Mouse (Mus musculus) C3H10T1/2 (cell line): ENCODE data around the gene Tmem151a. TPM values are rescaled to one million over a fixed set of nuclear protein-coding genes. Genes with fewer than 3 reads are reported as not detected.

Experiments
- polyA plus RNA-seq, 2 experiments: library from polyadenylated mRNA; unstranded; fragments of >200 nt; fragmentation: generic; extraction: Trizol; gene quantifications; one replicate each; pipeline ENCODE4 v1.2.1; 2012; ENCODE audit warnings: missing spikeins in 2 of 2

Tmem151a gene
- 1 to 10 TPM; 3.1 to 4.6 TPM for polyA plus RNA-seq

GRCm38 (mm10) chr19:5085145-5085863 is at the start of gene Tmem151a:
Gene Tmem151a (minus strand): TSS chr19:5085531.

GRCm38 (mm10) chr19:5118384-5118698 is 33.0 kb upstream of the Tmem151a start, which contains the start of gene Klc2:
Gene Klc2 (minus strand): TSS chr19:5118560.

GRCm38 (mm10) chr19:5106731-5107191 is 21.4 kb upstream of the Tmem151a start, which contains the start of gene Rab1b:
Gene Rab1b (minus strand): TSS chr19:5107072.

GRCm38 (mm10) chr19:5098363-5099143 is 13.2 kb upstream of the Tmem151a start, which contains the start of gene Cnih2:
Gene Cnih2 (minus strand): TSS chr19:5098521.

GRCm38 (mm10) chr19:5087884-5088728 is 2.8 kb upstream of the Tmem151a start, which contains the start of gene Yif1a:
Gene Yif1a (plus strand): TSS chr19:5088538.

GRCm38 (mm10) chr19:5067867-5068569 is 17.3 kb downstream of the Tmem151a start, which contains the start of gene Cd248:
Gene Cd248 (plus strand): TSS chr19:5068078.

GRCm38 (mm10) chr19:5050047-5050905 is 35.1 kb downstream of the Tmem151a start, which contains the start of gene Rin1:
Gene Rin1 (plus strand): TSS chr19:5050481.

GRCm38 (mm10) chr19:5040862-5041523 is 44.3 kb downstream of the Tmem151a start, which contains the start of gene Brms1:
Gene Brms1 (plus strand): TSS chr19:5041354.

GRCm38 (mm10) chr19:5038709-5039156 is 46.6 kb downstream of the Tmem151a start, which contains the start of the genes B4gat1 and AC124502.3:
Gene B4gat1 (plus strand): TSS chr19:5038826.
Gene AC124502.3 (plus strand): TSS chr19:5038891.

GRCm38 (mm10) chr19:5023621-5024479 is 61.5 kb downstream of the Tmem151a start, which contains the start of gene Slc29a2:
Gene Slc29a2 (plus strand): TSS chr19:5023860.

Other genes with a start within 250 kb of the Tmem151a start
- 100 to 1,000 TPM in 1 of 2 experiments, 10 to 100 TPM in 1; 60.9 to 102 TPM for gene Ccs, start 246.2 kb downstream of the Tmem151a start, polyA plus RNA-seq
- gene Ccdc87, start 246.2 kb downstream of the Tmem151a start, polyA plus RNA-seq = under 1 TPM; 0.02 to 0.20 TPM
- gene Ctsf, start 230.4 kb downstream of the Tmem151a start, polyA plus RNA-seq = 1 to 10 TPM in 1 of 2 experiments, under 1 TPM in 1; 0.18 to 2.1 TPM
- 1 to 10 TPM; 2.6 to 6.1 TPM for gene Actn3, start 207.6 kb downstream of the Tmem151a start, polyA plus RNA-seq
- 10 to 100 TPM in 1 of 2 experiments, 1 to 10 TPM in 1; 2.9 to 13.9 TPM for gene Zdhhc24, start 206.9 kb downstream of the Tmem151a start, polyA plus RNA-seq
- gene Bbs1, start 178.9 kb downstream of the Tmem151a start, polyA plus RNA-seq = 1 to 10 TPM; 1.3 to 5.5 TPM
- gene Dpp3, start 157.2 kb downstream of the Tmem151a start, polyA plus RNA-seq = 10 to 100 TPM; 78.5 to 79.8 TPM
- 1 to 10 TPM; 3.2 to 4.7 TPM for gene Peli3, start 142.4 kb downstream of the Tmem151a start, polyA plus RNA-seq
- gene Mrpl11, start 123.4 kb downstream of the Tmem151a start, polyA plus RNA-seq = 100 to 1,000 TPM in 1 of 2 experiments, 10 to 100 TPM in 1; 75.2 to 151 TPM
- gene Npas4, start 95.2 kb downstream of the Tmem151a start, polyA plus RNA-seq = under 1 TPM; 0.01 to 0.11 TPM
- gene Slc29a2, start 61.7 kb downstream of the Tmem151a start, polyA plus RNA-seq = 1 to 10 TPM; 1.3 to 1.5 TPM
- gene B4gat1, start 46.7 kb downstream of the Tmem151a start, polyA plus RNA-seq = 10 to 100 TPM; 18.7 to 79.2 TPM
- gene AC124502.3, start 46.6 kb downstream of the Tmem151a start, polyA plus RNA-seq = 1 to 10 TPM in 1 of 2 experiments, under 1 TPM in 1; 0.95 to 3.4 TPM
- 10 to 100 TPM; 43.2 to 81.1 TPM for gene Brms1, start 44.2 kb downstream of the Tmem151a start, polyA plus RNA-seq
- 10 to 100 TPM; 14.9 to 21.8 TPM for gene Rin1, start 35.0 kb downstream of the Tmem151a start, polyA plus RNA-seq
- gene Cd248, start 17.5 kb downstream of the Tmem151a start, polyA plus RNA-seq = 100 to 1,000 TPM; 106 to 492 TPM
- gene Yif1a, start 3.0 kb upstream of the Tmem151a start, polyA plus RNA-seq = 100 to 1,000 TPM; 137 to 166 TPM
- 10 to 100 TPM in 1 of 2 experiments, 1 to 10 TPM in 1; 2.5 to 10.3 TPM for gene Cnih2, start 13.0 kb upstream of the Tmem151a start, polyA plus RNA-seq
- gene Rab1b, start 21.5 kb upstream of the Tmem151a start, polyA plus RNA-seq = 100 to 1,000 TPM; 192 to 232 TPM
- gene Klc2, start 33.0 kb upstream of the Tmem151a start, polyA plus RNA-seq = 10 to 100 TPM; 16.7 to 20.6 TPM
- 10 to 100 TPM in 1 of 2 experiments, 1 to 10 TPM in 1; 7.7 to 24.1 TPM for gene Pacs1, start 187.6 kb upstream of the Tmem151a start, polyA plus RNA-seq
- gene Sf3b2, start 209.9 kb upstream of the Tmem151a start, polyA plus RNA-seq = 100 to 1,000 TPM; 155 to 206 TPM
- under 1 TPM; 0.01 to 0.04 TPM for gene Gal3st3, start 212.8 kb upstream of the Tmem151a start, polyA plus RNA-seq